Mouse (Mus musculus) hematopoietic stem cell, adult 5-6 weeks (primary cell): ENCODE data around the gene Crtac1. TPM values are rescaled to one million over a fixed set of nuclear protein-coding genes. Genes with fewer than 3 reads are reported as not detected.

Experiments used
- ATAC-seq, 2 experiments: fragments of 125-278 bp in 1 of 2; replicated peaks in 1 of 2; 2 replicates each; pipeline ENCODE4 v1.8.0; 2016 to 2017; ENCODE audit warnings: inconsistent platforms in 2 of 2, mild to moderate bottlenecking in 2 of 2, moderate number of reproducible peaks in 2 of 2, low read depth in 1 of 2, moderate TSS enrichment in 1 of 2; ENCODE audit not compliant: low FRiP score in 2 of 2, poor library complexity in 2 of 2, severe bottlenecking in 2 of 2, insufficient read depth in 1 of 2, low TSS enrichment in 1 of 2
- total RNA-seq: library from RNA; stranded (forward); fragments of 172-1452, 232-1000 nt; gene quantifications from 2 replicates; pipeline ENCODE4 v1.2.3, GENCODE M21; 2017

Crtac1 gene
- total RNA-seq, 1 experiment from 2014 or later, result 0.10 TPM

GRCm38 (mm10) chr19:42271182-42271581 is 160.4 kb downstream of the Crtac1 start:
- peak; percentile 46 to 71 for ATAC-seq

- ATAC-seq, result no peak
Observed at GRCm38 (mm10) chr19:42270119-42270518, 161.5 kb downstream of the Crtac1 start.

- ATAC-seq, result no peak
Observed at GRCm38 (mm10) chr19:42268337-42268736, 163.2 kb downstream of the Crtac1 start.

GRCm38 (mm10) chr19:42263524-42263923 is 168.1 kb downstream of the Crtac1 start:
- no peak for ATAC-seq

GRCm38 (mm10) chr19:42260486-42260885 is 171.1 kb downstream of the Crtac1 start:
- ATAC-seq, result no peak

GRCm38 (mm10) chr19:42258596-42258995 is 173.0 kb downstream of the Crtac1 start:
- no peak for ATAC-seq

GRCm38 (mm10) chr19:42258031-42258430 is 173.6 kb downstream of the Crtac1 start:
- no peak for ATAC-seq

- no peak for ATAC-seq
Observed at GRCm38 (mm10) chr19:42257241-42257635, 174.3 kb downstream of the Crtac1 start.

GRCm38 (mm10) chr19:42256611-42257240 is 174.9 kb downstream of the Crtac1 start:
- no peak for ATAC-seq

- ATAC-seq, result peak; percentile 86 to 93
Observed at GRCm38 (mm10) chr19:42255784-42256610, 175.6 kb downstream of the Crtac1 start.

GRCm38 (mm10) chr19:42255438-42255783 is 176.2 kb downstream of the Crtac1 start:
- no peak for ATAC-seq

- no peak for ATAC-seq
Observed at GRCm38 (mm10) chr19:42249976-42250914, 181.3 kb downstream of the Crtac1 start.

GRCm38 (mm10) chr19:42247519-42247918 is 184.1 kb downstream of the Crtac1 start, which contains the start of gene Golga7b:
Golga7b (plus strand) TSS chr19:42247574.
- ATAC-seq, result no peak

- peak; percentile 32 to 37; a peak in 2 of 4 replicates for ATAC-seq
Observed at GRCm38 (mm10) chr19:42246626-42247025, 185.0 kb downstream of the Crtac1 start.

- ATAC-seq, result no peak
Observed at GRCm38 (mm10) chr19:42243401-42243800, 188.2 kb downstream of the Crtac1 start.

- no peak for ATAC-seq
Observed at GRCm38 (mm10) chr19:42240881-42241280, 190.7 kb downstream of the Crtac1 start.

GRCm38 (mm10) chr19:42238341-42238715 is 193.3 kb downstream of the Crtac1 start:
- ATAC-seq, result no peak
